Mouse (Mus musculus) bone marrow macrophage, adult 2 months (primary cell): ENCODE data around the gene Ing4.

Experiments used
- CTCF ChIP-seq: IDR thresholded peaks from 2 replicates; pipeline ENCODE4 v1.5.1; 2012; ENCODE audit warnings: low read depth, mild to moderate bottlenecking, low read length, moderate library complexity
- POLR2A ChIP-seq: IDR thresholded peaks from 2 replicates; pipeline ENCODE4 v1.6.1; 2012; ENCODE audit warnings: mild to moderate bottlenecking, low read depth, low read length, borderline replicate concordance

DNA sequence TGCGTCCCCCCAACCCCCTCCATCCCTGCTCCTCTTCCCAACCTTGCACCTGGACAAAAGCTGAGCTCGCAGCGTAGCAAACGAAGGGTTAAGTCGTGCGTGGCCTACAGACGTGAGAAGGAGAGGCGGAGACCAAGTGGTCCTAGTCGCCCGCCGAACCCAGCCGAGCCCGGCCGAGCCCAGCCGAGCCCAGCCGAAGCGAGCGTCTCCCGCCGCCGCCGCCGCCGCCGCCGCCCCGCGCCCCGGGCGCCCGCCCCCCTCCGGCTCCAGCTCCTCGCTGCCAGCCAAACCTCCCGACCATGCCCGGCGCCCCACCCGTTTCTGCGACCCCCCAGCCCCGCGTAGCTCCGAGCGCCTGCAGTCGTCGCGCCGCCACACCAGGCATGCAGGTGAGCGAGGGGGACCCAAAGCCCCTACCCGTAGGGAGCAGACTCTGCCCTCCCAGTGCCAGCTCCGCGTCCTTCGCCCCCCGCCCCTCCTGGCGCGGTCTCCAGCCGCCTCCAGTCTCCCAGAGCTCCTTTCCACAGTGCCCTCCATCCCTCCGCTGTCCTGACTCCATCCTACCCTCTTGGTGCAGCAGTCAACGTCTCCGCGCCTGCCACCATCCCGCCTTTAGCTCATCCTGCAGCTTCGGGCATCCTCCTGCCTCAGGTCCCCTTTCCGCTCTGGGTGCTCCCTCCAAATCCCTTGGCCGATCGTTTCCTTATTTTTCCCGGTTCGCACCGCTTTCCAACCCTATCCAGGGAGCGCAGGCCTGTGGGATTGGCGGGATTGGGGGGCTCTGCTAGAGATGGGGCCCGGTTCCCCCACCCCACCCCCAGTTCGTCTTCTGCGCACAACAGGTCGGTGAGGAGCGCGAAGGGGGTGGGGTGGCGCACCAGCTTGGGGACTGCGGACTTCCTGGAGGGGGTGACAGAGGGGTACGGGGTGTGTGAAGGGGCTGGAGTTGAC is 42.7 kb upstream of the Ing4 start, which contains the start of gene Pianp:
- TF ChIP-seq POLR2A = no peak
- TF ChIP-seq CTCF = no peak
